Mouse (Mus musculus) heart, postnatal 0 days (tissue): Measurements from ENCODE around the gene Arhgap25.

Experiments used
- CTCF ChIP-seq: IDR thresholded peaks from 2 replicates; pipeline ENCODE4 v1.5.1; 2016; ENCODE audit warnings: antibody characterized with exemption, control low read depth, low read depth
- EP300 ChIP-seq: IDR thresholded peaks from 2 replicates; pipeline ENCODE4 v1.6.1; 2016; ENCODE audit warnings: antibody characterized with exemption, low read depth

DNA sequence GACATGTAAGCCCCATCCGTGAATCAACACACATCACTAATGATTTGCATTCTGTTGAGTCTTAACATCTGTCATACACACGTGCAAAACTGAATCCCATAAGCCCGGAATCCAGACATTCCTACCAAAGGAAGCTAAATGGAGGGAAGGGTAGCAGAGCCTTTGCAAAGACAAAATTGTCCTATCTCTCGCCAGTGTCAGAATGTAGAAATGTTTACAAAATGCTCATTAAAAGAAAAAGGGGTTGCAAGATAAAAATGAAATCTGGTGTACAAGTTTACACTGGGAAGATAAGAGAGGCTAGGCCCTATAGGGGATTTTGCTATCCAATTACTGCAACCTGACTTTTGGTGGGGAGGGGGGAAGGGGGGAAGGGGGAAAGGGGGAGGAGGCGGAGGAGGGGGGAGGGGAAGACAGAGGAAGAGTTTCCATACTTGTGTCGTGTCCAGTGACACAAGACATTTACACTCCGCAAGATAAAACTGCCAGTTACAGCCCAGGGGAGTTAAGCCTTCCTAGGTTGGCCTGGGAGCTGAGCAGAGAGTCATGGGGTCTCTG lies 104.5 kb downstream of the Arhgap25 start, which contains the start of gene Bmp10:
- TF ChIP-seq EP300 (no peak), CTCF (no peak)
